Mouse (Mus musculus): Measurements from ENCODE around the gene Traf5.
A peak's percentile ranks its signal among the peaks of the same experiment; 100 is the strongest.

The Traf5 gene

GRCm38 (mm10) chr1:191974509-191975405 lies 117.6 kb downstream of the Traf5 start:
- DNase-seq (ENCODE audit: low spot score in 2 of 2): no peak

GRCm38 (mm10) chr1:191969939-191970338 lies 122.4 kb downstream of the Traf5 start:
- DNase-seq (ENCODE audit: low spot score in 2 of 2): no peak

- peak; percentile 53 to 79 for DNase-seq (ENCODE audit: low spot score in 2 of 2)
Measured at GRCm38 (mm10) chr1:191964773-191965481, 127.4 kb downstream of the Traf5 start.

GRCm38 (mm10) chr1:191963948-191964772 lies 128.2 kb downstream of the Traf5 start:
- peak; percentile 73 to 86 for DNase-seq (ENCODE audit: low spot score in 2 of 2)

GRCm38 (mm10) chr1:191963413-191963812 lies 128.9 kb downstream of the Traf5 start:
- no peak for DNase-seq (ENCODE audit: low spot score in 2 of 2)

- no peak for DNase-seq (ENCODE audit: low spot score in 2 of 2)
Measured at GRCm38 (mm10) chr1:191960946-191961345, 131.4 kb downstream of the Traf5 start.

- DNase-seq (ENCODE audit: low spot score in 2 of 2): peak; percentile 47 to 57
Measured at GRCm38 (mm10) chr1:191957321-191957720, 135.0 kb downstream of the Traf5 start.

- DNase-seq (ENCODE audit: low spot score in 2 of 2): peak; percentile 48 to 56
Measured at GRCm38 (mm10) chr1:191956871-191957270, 135.5 kb downstream of the Traf5 start.

- peak; percentile 69 to 79 for DNase-seq (ENCODE audit: low spot score in 2 of 2)
Measured at GRCm38 (mm10) chr1:191956261-191956660, 136.1 kb downstream of the Traf5 start.

GRCm38 (mm10) chr1:191955101-191955500 lies 137.3 kb downstream of the Traf5 start:
- peak; percentile 74 to 88 for DNase-seq (ENCODE audit: low spot score in 2 of 2)

- DNase-seq (ENCODE audit: low spot score in 2 of 2): no peak
Measured at GRCm38 (mm10) chr1:191952733-191953335, 139.5 kb downstream of the Traf5 start.

GRCm38 (mm10) chr1:191950611-191951010 lies 141.7 kb downstream of the Traf5 start:
- no peak for DNase-seq (ENCODE audit: low spot score in 2 of 2)

- DNase-seq (ENCODE audit: low spot score in 2 of 2): no peak
Measured at GRCm38 (mm10) chr1:191948600-191948999, 143.8 kb downstream of the Traf5 start.

GRCm38 (mm10) chr1:191947796-191948195 lies 144.6 kb downstream of the Traf5 start:
- DNase-seq (ENCODE audit: low spot score in 2 of 2): no peak
